17 mouse cellular contexts compared by ENCODE assay signal in genomic region chr15:100699386-100699785, GRCm38 (mm10). TPM values are rescaled to one million over a fixed set of nuclear protein-coding genes. Genes with fewer than 3 reads are reported as not detected.
DNase-seq lines count a peak whose midpoint lies in the region; ATAC-seq and TF ChIP-seq lines count a peak whose summit lies in the region.
"Had no signal": no experiment of that assay in that cellular context is flagged by ENCODE, and none has a peak within 500 bp of the region (broad histone marks: within the 10 kb centered on the region; RNA-seq: fewer than 3 reads in every experiment).

No protein-coding gene starts in this region.

- ATAC-seq in common myeloid progenitor, adult 5-6 weeks (replicated peaks; ENCODE audit: low read depth, poor library complexity, severe bottlenecking) = peak; percentile 79
- ATAC-seq in liver, embryonic 15.5 days (ENCODE audit: insufficient read depth) = peak; percentile 30; the same call in 1 of the 2 replicates
- ATAC-seq: forebrain, embryonic 13.5 days had no signal

- peaks cover 0 to 21% of the 10 kb centered on the region in 2 experiments; a peak in 2 of 4 replicates for H3K4me1 ChIP-seq in CH12.LX (ENCODE audit: control insufficient read depth in 1 of 2, insufficient read depth in 2 of 2)
- H3K4me1 ChIP-seq in liver, embryonic 15.5 days (replicated peaks) = peaks cover 28% of the 10 kb centered on the region

- H3K9ac ChIP-seq in CH12.LX (ENCODE audit: insufficient read depth, low read depth) = no peak overlapping the region
- H3K9ac ChIP-seq in liver, embryonic 15.5 days = no peak overlapping the region
- H3K9ac ChIP-seq: embryonic facial prominence, embryonic 12.5 days; forebrain, embryonic 13.5 days; neural tube, embryonic 13.5 days had no signal

- intact Hi-C loops in left cerebral cortex, postnatal 10 days (cut with DNase I) = no loop called here

- no peak overlapping the region for H3K27ac ChIP-seq in CH12.LX (ENCODE audit: insufficient read depth, low read depth)
- H3K27ac ChIP-seq in liver, embryonic 15.5 days (replicated peaks) = no peak overlapping the region
- H3K27ac ChIP-seq: embryonic facial prominence, embryonic 12.5 days; forebrain, embryonic 13.5 days; layer of hippocampus, adult 2 months; left cerebral cortex, adult 2 months; neural tube, embryonic 13.5 days had no signal

- dilution Hi-C loops in CH12.LX (cut with MboI; ENCODE audit: extremely low pct_ligation_motif_present, extremely low pct_unique_long_range_greater_than_20kb, low sequenced_read_pairs) = no loop called here

- H3K9me3 ChIP-seq in CH12.LX (replicated peaks; ENCODE audit: low read length) = no peaks in the 10 kb centered on the region
- H3K9me3 ChIP-seq in liver, embryonic 15.5 days (replicated peaks) = no peaks in the 10 kb centered on the region
- H3K9me3 ChIP-seq: embryonic facial prominence, embryonic 12.5 days; forebrain, embryonic 13.5 days; neural tube, embryonic 13.5 days had no signal

- H3K27me3 ChIP-seq in CH12.LX (replicated peaks) = peaks cover 1% of the 10 kb centered on the region
- H3K27me3 ChIP-seq in liver, embryonic 15.5 days = peaks cover 16% of the 10 kb centered on the region

- no peak for TF ChIP-seq CTCF in CH12.LX (conservative IDR thresholded peaks at IDR 0.05 in 1 of 2, IDR thresholded peaks at IDR 0.05 in 1 of 2; ENCODE audit: low read depth in 2 of 2, low read length in 2 of 2)

- H3K79me2 ChIP-seq in CH12.LX (replicated peaks; ENCODE audit: control insufficient read depth, extremely low read depth, insufficient read depth, poor library complexity, severe bottlenecking) = no peaks in the 10 kb centered on the region

- TF ChIP-seq POLR2A in CH12.LX (IDR thresholded peaks at IDR 0.05; ENCODE audit: low read depth, low read length) = no peak

- no peak overlapping the region for H3K4me2 ChIP-seq in CH12.LX (ENCODE audit: insufficient read depth, low read depth, poor library complexity, severe bottlenecking)
- no peak overlapping the region for H3K4me2 ChIP-seq in liver, embryonic 15.5 days
- H3K4me2 ChIP-seq: embryonic facial prominence, embryonic 12.5 days; forebrain, embryonic 13.5 days; neural tube, embryonic 13.5 days had no signal

- TF ChIP-seq RAD21 in CH12.LX (IDR thresholded peaks at IDR 0.05; ENCODE audit: low read depth, low read length) = no peak

- WGBS in liver, embryonic 15.5 days (ENCODE audit: insufficient replicate concordance) = 36% methylated on average over 6 of the region's 6 CpGs

- DNase-seq in 416B (ENCODE audit: low read depth) (peak; percentile 46), CH12.LX (ENCODE audit: extremely low read depth) (peak; percentile 68)
- no peak for DNase-seq in right cerebral cortex, postnatal 14 days
- DNase-seq in cerebellum, postnatal 25 days = no peak
- no peak for DNase-seq in left cerebral cortex, postnatal 10 days (ENCODE audit: extremely low spot score in 1 of 2, low spot score in 2 of 2)
- no peak for DNase-seq in right cerebral cortex, postnatal 36 days (ENCODE audit: low spot score in 2 of 2)
- DNase-seq: cerebellum, postnatal 10 days; heart, postnatal 14 days; lung, postnatal 4 days; right cerebral cortex, adult 18-20 months had no signal

- TF ChIP-seq EP300 in CH12.LX (IDR thresholded peaks at IDR 0.05; ENCODE audit: low read length) = no peak

- no peak overlapping the region for H3K4me3 ChIP-seq in CH12.LX (replicated peaks in 1 of 3; ENCODE audit: low read depth in 2 of 3, low read length in 2 of 3, poor library complexity in 1 of 3)
- no peak overlapping the region for H3K4me3 ChIP-seq in liver, embryonic 15.5 days (replicated peaks)
- H3K4me3 ChIP-seq: embryonic facial prominence, embryonic 12.5 days; forebrain, embryonic 13.5 days; layer of hippocampus, adult 2 months; left cerebral cortex, adult 2 months; neural tube, embryonic 13.5 days had no signal

- H3K36me3 ChIP-seq in CH12.LX (replicated peaks in 1 of 2; ENCODE audit: control insufficient read depth in 1 of 2, insufficient read depth in 1 of 2, low read length in 1 of 2) = peaks cover 0 to 3% of the 10 kb centered on the region in 2 experiments
- no peaks in the 10 kb centered on the region for H3K36me3 ChIP-seq in liver, embryonic 15.5 days (replicated peaks)
- H3K36me3 ChIP-seq: embryonic facial prominence, embryonic 12.5 days; neural tube, embryonic 13.5 days had no signal

- in situ Hi-C loops in CH12.LX (cut with MboI; ENCODE audit: low pct_ligation_motif_present, low pct_unique_long_range_greater_than_20kb, low sequenced_read_pairs) = no loop called here

TF ChIP-seq in CH12.LX, 34 proteins besides CTCF, POLR2A, EP300 and RAD21:
- TF ChIP-seq NRF1 (IDR thresholded peaks at IDR 0.05; ENCODE audit: low read depth, low read length) = no peak
- TF ChIP-seq USF1 (IDR thresholded peaks at IDR 0.05; ENCODE audit: low read depth, low read length) = no peak
- no peak for TF ChIP-seq UBTF (IDR thresholded peaks at IDR 0.05; ENCODE audit: low read depth, low read length)
- no peak for TF ChIP-seq SIN3A (IDR thresholded peaks at IDR 0.05; ENCODE audit: low read length)
- TF ChIP-seq POLR2AphosphoS2 (IDR thresholded peaks at IDR 0.05; ENCODE audit: low read depth, low read length) = no peak
- no peak for TF ChIP-seq ZC3H11A (IDR thresholded peaks at IDR 0.05; ENCODE audit: low read depth, low read length)
- no peak for TF ChIP-seq ZMIZ1 (IDR thresholded peaks at IDR 0.05; ENCODE audit: low read depth, low read length)
- no peak for TF ChIP-seq CHD2 (IDR thresholded peaks at IDR 0.05; ENCODE audit: low read length)
- TF ChIP-seq JUND (conservative IDR thresholded peaks at IDR 0.05; ENCODE audit: low read depth, low read length) = no peak
- no peak for TF ChIP-seq RCOR1 (conservative IDR thresholded peaks at IDR 0.05; ENCODE audit: low read depth, low read length)
- no peak for TF ChIP-seq MAX (IDR thresholded peaks at IDR 0.05; ENCODE audit: low read length)
- no peak for TF ChIP-seq JUN (IDR thresholded peaks at IDR 0.05; ENCODE audit: insufficient read depth, low read depth, low read length)
- TF ChIP-seq CHD1 (IDR thresholded peaks at IDR 0.05; ENCODE audit: low read depth, low read length) = no peak
- TF ChIP-seq PAX5 (IDR thresholded peaks at IDR 0.05; ENCODE audit: low read length) = no peak

RNA-seq across cellular contexts. Expression of gene Cela1, which starts 11.7 kb away (rescaled TPM):
- total RNA-seq in CH12.LX (2012; rRNA removed) = 4.8 and 5.1 TPM in 2 replicates
- total RNA-seq in CH12.LX (2014; rRNA removed) = 1.3 and 1.8 TPM in 2 replicates
- 3.3 TPM in 2 replicates for polyA plus RNA-seq in CH12.LX (2012; ENCODE audit: insufficient read length, low read depth)
- 21.1 and 29.0 TPM in 2 replicates for total RNA-seq in common myeloid progenitor, adult 5-6 weeks (2017)
- 17.0 and 22.6 TPM in 2 replicates for polyA plus RNA-seq in liver, embryonic 15.5 days (2015; fragmentation: Nextera tagmentation; extraction: Ambion mirVana)
- total RNA-seq in left cerebral cortex, postnatal 10 days (2021) = 1 to 10 TPM; 1.6 to 2.2 TPM

RNA-seq across cellular contexts. Expression of gene Galnt6, which starts 29.8 kb away (rescaled TPM):
- 4.4 and 5.0 TPM in 2 replicates for total RNA-seq in CH12.LX (2012; rRNA removed)
- total RNA-seq in CH12.LX (2014; rRNA removed) = 0.58 and 0.62 TPM in 2 replicates
- polyA plus RNA-seq in CH12.LX (2012; ENCODE audit: insufficient read length, low read depth) = 2.0 TPM in 2 replicates
- 42.7 and 49.2 TPM in 2 replicates for total RNA-seq in common myeloid progenitor, adult 5-6 weeks (2017)
- polyA plus RNA-seq in liver, embryonic 15.5 days (2015; fragmentation: Nextera tagmentation; extraction: Ambion mirVana) = 1.2 and 1.5 TPM in 2 replicates
- under 1 TPM; 0.47 to 0.69 TPM for total RNA-seq in left cerebral cortex, postnatal 10 days (2021)

RNA-seq across cellular contexts. Expression of gene Bin2, which starts 30.0 kb away (rescaled TPM):
- total RNA-seq in CH12.LX (2012; rRNA removed) (60.4 and 64.8 TPM in 2 replicates), CH12.LX (2014; rRNA removed) (49.2 and 51.4 TPM in 2 replicates)
- polyA plus RNA-seq in CH12.LX (2012; ENCODE audit: insufficient read length, low read depth) = 72.8 and 89.9 TPM in 2 replicates
- 134 and 142 TPM in 2 replicates for total RNA-seq in common myeloid progenitor, adult 5-6 weeks (2017)
- polyA plus RNA-seq in liver, embryonic 15.5 days (2015; fragmentation: Nextera tagmentation; extraction: Ambion mirVana) = 18.2 and 22.2 TPM in 2 replicates
- total RNA-seq in left cerebral cortex, postnatal 10 days (2021) = 1 to 10 TPM; 5.1 to 5.6 TPM

Comparison
In these comparisons a context has a peak if more than half of its experiments do, and no peak if none do; other contexts are left out.
1. DNase-seq: peak in 416B (single experiment) and CH12.LX (single experiment); none in right cerebral cortex, postnatal 14 days (single experiment), cerebellum, postnatal 25 days (0 of 2), left cerebral cortex, postnatal 10 days (0 of 2) and right cerebral cortex, postnatal 36 days (0 of 2).
2. RNA of gene Bin2, which starts 30.0 kb away (total RNA-seq): 134 to 142 TPM in common myeloid progenitor, adult 5-6 weeks and 49.2 to 64.8 TPM in CH12.LX; 5.1 to 5.6 TPM in left cerebral cortex, postnatal 10 days; every median in the first group is over 4 times any median in the second.